Mouse (Mus musculus): Measurements from ENCODE around the gene Trmt6. TPM values are rescaled to one million over a fixed set of nuclear protein-coding genes. Genes with fewer than 3 reads are reported as not detected.

Trmt6 gene
- polyA plus RNA-seq (2017; shearing (Covaris generic)): 10 to 100 TPM; 34.6 to 41.5 TPM

GRCm38 (mm10) chr2:132815608-132816314 lies at the start of gene Trmt6, which contains the start of gene Mcm8:
Trmt6 (minus strand) TSS chr2:132816055.
Mcm8 (plus strand) TSS chr2:132816141.

GRCm38 (mm10) chr2:132846407-132847358 lies 30.8 kb upstream of the Trmt6 start, which contains the start of gene Crls1:
Crls1 (plus strand) TSS chr2:132846666.

GRCm38 (mm10) chr2:132780978-132781377 lies 34.9 kb downstream of the Trmt6 start, which contains the start of gene Chgb:
Chgb (plus strand) TSS chr2:132781278.

Other genes starting within 250 kb of the Trmt6 start
- gene Gpcpd1, start 228.3 kb downstream of the Trmt6 start, polyA plus RNA-seq (2017; shearing (Covaris generic)): 10 to 100 TPM; 67.7 to 85.4 TPM
- gene Shld1, start 129.1 kb downstream of the Trmt6 start, polyA plus RNA-seq (2017; shearing (Covaris generic)): 10 to 100 TPM; 20.5 to 47.4 TPM
- gene Chgb, start 34.8 kb downstream of the Trmt6 start, polyA plus RNA-seq (2017; shearing (Covaris generic)): under 1 TPM; 0.10 to 0.39 TPM
- gene Mcm8, start 86 bp upstream of the Trmt6 start, polyA plus RNA-seq (2017; shearing (Covaris generic)): 1 to 10 TPM; 2.6 to 3.3 TPM
- 10 to 100 TPM; 21.1 to 27.1 TPM for gene Crls1, start 30.6 kb upstream of the Trmt6 start, polyA plus RNA-seq (2017; shearing (Covaris generic))
- gene Lrrn4, start 64.8 kb upstream of the Trmt6 start, polyA plus RNA-seq (2017; shearing (Covaris generic)): 1 to 10 TPM; 2.0 TPM
- 1 to 10 TPM; 1.0 to 1.8 TPM for gene Fermt1, start 129.9 kb upstream of the Trmt6 start, polyA plus RNA-seq (2017; shearing (Covaris generic))

Measured in inflammation-experienced regulatory T-cells (primary cell).